Mouse (Mus musculus) heart, postnatal 0 days (tissue): ENCODE data around the gene Ip6k3.

ENCODE experiments used
- CTCF ChIP-seq: IDR thresholded peaks from 2 replicates; pipeline ENCODE4 v1.5.1; 2016; ENCODE audit warnings: antibody characterized with exemption, control low read depth, low read depth
- EP300 ChIP-seq: IDR thresholded peaks from 2 replicates; pipeline ENCODE4 v1.6.1; 2016; ENCODE audit warnings: antibody characterized with exemption, low read depth

DNA sequence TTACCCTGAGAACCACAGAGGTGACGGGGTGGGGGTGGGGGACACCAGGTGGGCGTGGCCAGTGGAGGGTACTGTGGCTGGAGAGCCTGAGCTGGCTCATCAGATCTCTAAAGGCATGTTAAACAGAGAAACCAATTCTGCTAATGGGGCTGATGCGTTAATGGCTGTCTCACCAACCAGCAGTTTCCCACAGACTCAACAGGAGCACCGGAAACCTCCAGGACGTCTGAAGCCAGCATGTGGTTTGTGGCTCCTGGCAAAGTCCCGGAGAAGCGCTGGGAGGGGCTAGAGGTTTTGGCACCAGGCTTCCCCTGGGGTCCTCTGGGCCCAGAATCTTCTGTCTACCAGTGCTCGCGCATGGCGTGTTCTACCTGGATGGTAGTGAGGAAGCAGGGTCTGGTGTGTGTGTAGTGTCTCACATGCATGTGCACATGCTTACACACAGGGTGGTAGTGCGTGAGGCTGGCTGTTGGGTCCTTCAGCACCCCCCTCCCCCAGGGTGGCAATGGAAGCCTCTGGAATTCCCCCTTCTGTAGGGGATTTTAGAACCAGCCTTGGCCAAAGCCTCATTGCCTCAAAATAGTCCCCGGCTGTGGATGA, 12.2 kb upstream of the Ip6k3 start:
- TF ChIP-seq CTCF (no peak), EP300 (no peak)
